Mouse (Mus musculus) adrenal gland, adult (tissue): ENCODE results near the gene Fam117b.
A peak's percentile ranks its signal among the peaks of the same experiment; 100 is the strongest.

ENCODE experiments used
- DNase-seq, 2 experiments: peaks; one replicate each; pipeline ENCODE4 v3.0.0; 2022 to 2023; ENCODE audit warnings: low spot score in 1 of 2; ENCODE audit not compliant: inconsistent age in 2 of 2

Fam117b gene

DNA sequence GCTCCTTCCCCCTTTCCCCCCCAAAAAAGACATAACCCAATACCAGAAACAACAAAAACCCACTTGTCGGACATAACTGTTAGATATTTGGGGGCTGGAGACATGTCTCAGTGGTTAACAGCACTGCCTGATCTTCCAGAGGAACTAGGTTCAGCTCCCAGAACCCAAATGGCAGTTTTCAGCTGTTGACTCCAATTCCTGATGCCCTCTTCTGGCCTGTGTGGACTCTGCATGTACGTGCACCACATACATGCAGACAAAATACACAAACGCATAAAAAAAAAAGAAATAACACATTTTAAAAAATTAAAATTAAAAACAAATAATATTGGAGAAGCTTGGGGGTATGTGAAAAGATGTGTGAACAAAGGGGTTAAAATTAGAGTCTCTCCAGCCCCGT lies 54.5 kb downstream of the Fam117b start:
- peak; percentile 20 to 66 for DNase-seq

DNA sequence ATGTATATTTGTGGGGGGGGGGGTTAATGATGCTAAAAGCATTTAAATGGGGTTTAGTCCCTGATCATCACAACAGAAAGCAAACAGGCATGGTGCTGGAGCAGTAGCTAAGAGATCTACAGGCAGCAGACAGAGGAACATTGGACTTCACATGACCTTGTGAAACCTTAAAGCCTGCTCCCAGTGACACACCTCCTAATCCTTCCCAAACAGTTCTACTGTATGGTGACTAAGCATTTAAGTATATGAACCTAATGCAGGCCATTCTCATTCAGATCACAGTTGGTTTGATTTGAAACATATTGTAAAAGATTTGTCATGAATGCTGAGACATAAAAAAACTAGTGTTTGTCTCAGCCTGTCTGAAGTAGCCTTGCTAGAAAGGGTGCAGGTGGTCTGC lies 73.8 kb downstream of the Fam117b start:
- no peak for DNase-seq

DNA sequence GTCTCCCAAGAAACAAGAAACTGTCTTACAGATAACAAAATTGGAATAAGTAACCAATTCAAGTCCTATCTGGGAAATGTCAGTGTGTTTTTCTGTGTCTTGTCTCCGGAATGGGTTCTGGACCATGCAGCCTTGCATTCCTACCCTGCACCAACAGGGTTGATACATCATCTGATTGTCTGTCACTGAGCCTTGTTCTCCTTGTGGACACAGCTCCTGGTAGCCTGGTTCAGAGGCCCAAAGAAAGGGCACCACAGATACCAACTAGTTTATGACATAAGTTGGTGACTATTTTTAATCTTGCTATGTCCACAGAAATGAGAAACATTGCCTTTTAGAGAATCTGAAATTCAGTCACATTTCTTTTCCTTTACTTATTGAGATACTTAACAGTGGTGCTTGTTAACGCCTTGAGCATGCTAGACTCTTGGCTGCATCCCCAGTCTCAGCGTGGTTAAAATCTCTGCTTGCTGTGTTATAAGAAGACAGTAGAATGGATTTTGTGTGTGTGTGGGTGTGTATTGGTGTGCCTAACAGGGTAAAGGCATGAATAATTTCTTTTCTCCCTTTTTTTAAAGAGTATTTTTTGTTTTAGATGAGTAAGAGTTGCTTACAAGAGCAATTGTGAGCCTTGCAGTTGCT lies 74.7 kb downstream of the Fam117b start:
- no peak for DNase-seq

DNA sequence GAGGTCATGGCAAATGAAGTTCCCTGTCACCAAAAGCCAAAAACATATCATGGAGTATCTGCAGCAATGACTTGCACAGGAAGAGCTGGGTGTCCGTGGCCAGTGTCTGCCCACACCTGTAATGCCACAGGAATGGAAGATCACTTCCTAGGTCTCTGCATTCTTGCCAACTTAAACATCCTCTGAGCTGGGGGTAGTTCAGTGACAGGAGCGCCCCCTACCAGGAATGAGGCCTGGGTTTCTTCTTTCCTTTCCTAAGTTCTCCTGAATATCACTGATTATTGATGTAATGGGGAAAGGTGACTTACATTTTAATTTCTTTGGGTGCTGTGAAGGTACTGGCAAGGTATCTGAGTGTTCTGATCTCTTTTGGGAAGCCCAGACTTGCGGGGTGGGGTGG lies 82.8 kb downstream of the Fam117b start:
- no peak for DNase-seq

DNA sequence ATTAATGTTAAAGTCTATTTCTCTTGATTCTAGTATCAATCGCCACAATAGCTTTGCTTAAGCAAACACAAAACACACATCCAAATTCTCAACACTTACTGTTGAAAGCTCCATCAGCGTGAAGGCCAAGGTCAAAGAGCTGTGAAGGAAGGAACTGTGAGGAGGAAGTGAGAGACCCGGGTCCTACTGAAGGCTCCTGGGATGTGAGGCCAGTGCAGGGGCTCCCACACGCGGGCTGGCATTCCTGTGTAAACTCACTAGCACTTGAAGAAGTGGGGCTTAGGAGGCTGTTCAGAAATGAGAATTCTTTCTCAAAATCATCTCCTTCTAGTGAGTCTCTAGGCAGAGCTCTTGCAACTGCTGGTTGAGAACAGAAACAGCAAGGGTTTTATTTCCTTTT lies 84.5 kb downstream of the Fam117b start:
- no peak for DNase-seq

DNA sequence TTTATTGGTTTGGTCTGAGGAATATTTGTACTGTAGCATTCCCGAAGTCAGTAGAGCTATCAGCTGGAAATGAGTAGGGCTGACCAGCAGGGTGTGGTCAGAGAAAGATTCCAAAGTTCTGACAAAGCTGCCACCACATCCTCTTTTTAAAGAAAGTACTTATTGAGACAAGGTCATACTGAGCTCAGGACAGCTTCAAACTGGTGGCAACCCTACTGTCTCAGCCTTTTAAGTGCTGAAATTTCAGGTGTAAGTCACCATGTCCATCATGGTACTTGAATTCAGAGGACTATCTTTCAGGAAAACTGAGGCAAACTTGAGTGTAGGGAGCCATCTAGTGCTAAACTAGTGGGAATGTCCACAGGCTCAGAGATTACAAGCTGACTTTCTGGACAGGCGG lies 87.5 kb downstream of the Fam117b start:
- peak in 1 of 2 experiments; percentile 62 for DNase-seq

DNA sequence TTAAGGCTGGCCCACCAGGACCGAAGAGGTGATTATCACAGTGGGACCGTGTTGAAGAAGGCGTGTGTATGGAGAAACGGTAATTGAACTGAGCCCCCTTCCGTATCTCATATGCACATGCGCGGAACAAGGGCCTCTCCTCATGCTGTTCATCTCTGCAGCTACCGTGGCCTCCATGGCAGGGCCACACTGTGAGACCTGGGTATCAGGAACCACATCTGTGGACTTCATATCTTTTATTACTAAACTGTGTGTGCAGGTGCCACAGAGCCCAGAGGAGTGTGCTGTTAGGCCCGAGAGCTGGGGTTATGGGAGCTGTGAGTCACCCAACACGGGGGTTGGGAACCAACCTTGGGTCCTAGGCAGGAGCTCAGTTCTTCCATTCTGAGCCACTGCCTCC lies 94.5 kb downstream of the Fam117b start:
- DNase-seq, result no peak

DNA sequence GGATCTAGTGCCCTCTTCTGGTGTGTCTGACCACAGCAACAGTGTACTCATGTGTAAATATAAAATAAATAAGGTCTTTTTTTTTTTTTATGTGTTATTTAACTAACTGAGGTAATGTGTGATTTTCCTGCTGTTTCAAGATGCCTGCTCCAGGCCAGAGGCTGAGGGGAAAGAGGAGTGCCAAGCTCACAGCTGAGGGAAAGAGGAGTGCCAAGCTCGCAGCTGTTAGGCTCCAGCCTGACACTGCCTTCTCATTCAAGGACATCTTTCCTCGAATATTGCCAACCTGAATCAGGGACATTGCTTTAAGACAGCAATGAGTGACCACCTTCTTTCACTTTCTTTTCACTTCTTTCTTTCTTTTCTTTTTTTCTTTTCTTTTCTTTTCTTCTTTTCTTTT lies 95.9 kb downstream of the Fam117b start:
- DNase-seq, result no peak

DNA sequence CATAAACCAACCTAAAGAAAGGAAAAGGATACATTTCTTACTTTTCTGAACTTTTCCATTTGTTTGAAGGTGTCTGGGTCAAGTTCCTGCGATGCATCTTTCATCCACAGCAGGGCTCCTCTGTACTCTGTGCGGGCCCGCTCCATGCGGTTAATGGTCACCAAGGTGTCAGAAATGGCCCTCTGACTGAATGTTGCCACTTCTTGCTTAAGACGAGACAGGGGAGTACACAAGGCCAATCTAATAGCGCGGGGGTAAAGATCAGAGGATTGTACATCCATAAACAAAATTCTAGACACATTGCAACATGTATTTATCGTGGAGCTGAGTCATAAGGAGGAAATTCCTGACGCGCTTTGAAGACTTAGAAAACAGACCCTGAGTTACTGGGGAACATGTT lies 101.0 kb downstream of the Fam117b start:
- DNase-seq, result peak in 1 of 2 experiments; percentile 55

DNA sequence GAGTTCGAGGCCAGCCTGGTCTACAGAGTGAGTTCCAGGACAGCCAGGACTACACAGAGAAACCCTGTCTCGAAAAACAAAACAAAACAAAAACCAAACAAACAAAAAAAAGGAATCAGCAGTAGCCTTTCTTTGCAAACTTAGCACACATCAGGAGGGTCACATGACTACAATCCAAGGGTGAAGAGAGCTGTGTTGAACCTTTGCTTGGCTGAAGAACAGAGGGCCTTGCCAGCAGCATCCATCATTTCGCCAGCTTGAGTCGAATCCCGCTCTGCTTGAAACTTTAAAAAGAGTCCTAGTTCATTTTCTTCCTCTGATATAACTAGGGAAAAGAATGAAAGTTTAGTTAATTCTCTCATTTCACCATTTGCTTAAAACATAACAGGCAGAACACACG lies 102.7 kb downstream of the Fam117b start:
- DNase-seq, result no peak

DNA sequence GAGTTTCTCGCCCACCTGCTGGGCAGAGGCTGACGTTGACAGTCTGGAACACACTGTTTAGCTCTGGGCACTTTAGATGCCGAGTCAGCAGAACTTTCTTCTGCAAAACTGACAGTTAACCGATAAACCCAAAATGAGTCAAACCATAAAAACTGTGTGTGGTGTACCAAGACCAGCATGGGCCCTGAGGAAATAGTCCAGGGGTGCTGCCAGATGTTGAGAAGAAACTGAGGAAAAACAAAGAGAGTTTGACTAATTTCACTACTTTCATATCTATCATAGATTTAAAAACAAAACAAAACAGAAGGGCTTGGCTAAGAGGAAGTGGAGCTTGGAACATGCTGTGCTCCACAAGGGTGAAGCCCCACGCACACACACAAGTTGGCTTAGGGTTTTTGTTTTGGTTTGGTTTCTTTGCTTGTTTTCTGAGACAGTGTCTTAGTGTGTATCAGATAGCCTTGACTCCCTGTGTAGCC lies 103.4 kb downstream of the Fam117b start:
- DNase-seq, result peak; percentile 21 to 41

DNA sequence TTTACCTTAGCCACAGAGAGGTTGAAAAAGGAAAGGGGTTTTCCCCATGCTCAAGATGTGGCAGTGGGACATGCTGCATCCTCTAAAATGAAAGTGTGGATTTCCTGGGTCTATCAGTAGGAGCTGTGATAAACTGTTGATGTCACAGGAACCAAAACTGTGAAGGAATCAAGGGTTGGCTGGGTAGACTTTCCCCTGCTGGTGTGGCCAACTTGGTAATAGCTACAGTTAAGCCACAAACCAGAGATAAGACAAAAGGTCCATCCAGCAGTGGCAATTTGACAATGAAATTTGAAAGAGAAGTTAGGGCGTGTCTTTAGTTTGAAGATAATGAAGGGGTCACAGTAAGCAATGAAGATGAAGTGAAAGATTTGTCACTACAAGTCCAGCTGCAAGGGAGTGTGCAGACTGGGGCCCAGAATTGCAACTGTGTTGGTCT lies 104.2 kb downstream of the Fam117b start:
- DNase-seq, result no peak
